Mouse (Mus musculus) ES-Bruce4 (cell line): ENCODE results near the gene Lgr5. TPM values are rescaled to one million over a fixed set of nuclear protein-coding genes. Genes with fewer than 3 reads are reported as not detected.

Source experiments
- H3K27ac ChIP-seq: 2 replicates; pipeline ENCODE4 v1.5.1; 2012; ENCODE audit warnings: low read length, inconsistent platforms; ENCODE audit not compliant: insufficient read depth
- H3K27me3 ChIP-seq: 2 replicates; pipeline ENCODE4 v1.6.1; 2012; ENCODE audit warnings: mild to moderate bottlenecking, low read length, inconsistent platforms; ENCODE audit not compliant: control insufficient read depth, poor library complexity, insufficient read depth, severe bottlenecking
- H3K36me3 ChIP-seq: 2 replicates; pipeline ENCODE4 v1.6.1; 2012; ENCODE audit warnings: inconsistent platforms, mild to moderate bottlenecking, low read length, moderate library complexity; ENCODE audit not compliant: control insufficient read depth, poor library complexity, insufficient read depth, severe bottlenecking
- H3K4me1 ChIP-seq: one replicate; pipeline ENCODE4 v1.8.1; 2011; ENCODE audit warnings: low read length; ENCODE audit not compliant: control insufficient read depth, insufficient read depth
- H3K4me3 ChIP-seq: 2 replicates; pipeline ENCODE4 v1.5.1; 2011; ENCODE audit warnings: low read depth, mild to moderate bottlenecking, low read length
- H3K9ac ChIP-seq: 2 replicates; pipeline ENCODE4 v1.6.1; 2012; ENCODE audit warnings: low read depth, mild to moderate bottlenecking, inconsistent platforms; ENCODE audit not compliant: poor library complexity, severe bottlenecking
- H3K9me3 ChIP-seq: replicated peaks from 2 replicates; pipeline ENCODE4 v1.6.1; 2012; ENCODE audit warnings: mild to moderate bottlenecking, low read length, inconsistent platforms; ENCODE audit not compliant: control insufficient read depth, poor library complexity, insufficient read depth, severe bottlenecking
- CTCF ChIP-seq: IDR thresholded peaks from one replicate; pipeline ENCODE4 v1.8.1; 2011; ENCODE audit warnings: low read depth, low read length
- EP300 ChIP-seq: IDR thresholded peaks from 2 replicates; pipeline ENCODE4 v1.6.1; 2011; ENCODE audit warnings: low read depth, low read length; ENCODE audit not compliant: insufficient read depth
- POLR2A ChIP-seq: IDR thresholded peaks from one replicate; pipeline ENCODE4 v1.8.1; 2011; ENCODE audit warnings: low read length; ENCODE audit not compliant: insufficient read depth
- polyA plus RNA-seq: library from polyadenylated mRNA; stranded (reverse); fragments of >200 nt; gene quantifications from 2 replicates; pipeline ENCODE4 v1.2.4, GENCODE M21; 2011; ENCODE audit warnings: low read depth; ENCODE audit not compliant: missing spikeins, insufficient read depth, insufficient read length

Lgr5 gene
- polyA plus RNA-seq, 1 experiment: 0.27 TPM

- Histone ChIP-seq H3K27me3 (peaks cover 17% of the 10 kb centered on the region), H3K9ac (no peak overlapping the region), H3K4me3 (peak overlapping the region; percentile 62), H3K36me3 (no peaks in the 10 kb centered on the region), H3K4me1 (no peaks in the 10 kb centered on the region), H3K27ac (no peak overlapping the region), H3K9me3 (no peaks in the 10 kb centered on the region)
- no peak for TF ChIP-seq EP300
- TF ChIP-seq CTCF: no peak
- no peak for TF ChIP-seq POLR2A
These were observed 1.0 kb downstream of the Lgr5 start for GRCm38 (mm10) chr10:115586246-115587231.

- H3K27ac ChIP-seq: no peak overlapping the region
- TF ChIP-seq EP300 (no peak), POLR2A (no peak), CTCF (no peak)
- H3K4me1 ChIP-seq: no peaks in the 10 kb centered on the region
- H3K9ac ChIP-seq: no peak overlapping the region
- H3K4me3 ChIP-seq: no peak overlapping the region
- no peaks in the 10 kb centered on the region for H3K36me3 ChIP-seq
- peaks cover 17% of the 10 kb centered on the region for H3K27me3 ChIP-seq
- no peaks in the 10 kb centered on the region for H3K9me3 ChIP-seq
These were observed 1.9 kb downstream of the Lgr5 start for GRCm38 (mm10) chr10:115585491-115586245.

- Histone ChIP-seq H3K9ac (no peak overlapping the region), H3K36me3 (no peaks in the 10 kb centered on the region), H3K4me3 (no peak overlapping the region), H3K27ac (no peak overlapping the region), H3K4me1 (no peaks in the 10 kb centered on the region), H3K9me3 (no peaks in the 10 kb centered on the region), H3K27me3 (peaks cover 17% of the 10 kb centered on the region)
- TF ChIP-seq CTCF (no peak), POLR2A (no peak), EP300 (no peak)
These were observed 2.9 kb downstream of the Lgr5 start for GRCm38 (mm10) chr10:115584656-115585055.

- no peak overlapping the region for H3K4me3 ChIP-seq
- H3K36me3 ChIP-seq: no peaks in the 10 kb centered on the region
- no peaks in the 10 kb centered on the region for H3K4me1 ChIP-seq
- H3K9me3 ChIP-seq: no peaks in the 10 kb centered on the region
- no peak for TF ChIP-seq EP300
- no peak for TF ChIP-seq POLR2A
- no peak for TF ChIP-seq CTCF
- H3K27ac ChIP-seq: no peak overlapping the region
- H3K27me3 ChIP-seq: peaks cover 10% of the 10 kb centered on the region
- H3K9ac ChIP-seq: no peak overlapping the region
These were observed 4.5 kb downstream of the Lgr5 start for GRCm38 (mm10) chr10:115583071-115583470.

DNA sequence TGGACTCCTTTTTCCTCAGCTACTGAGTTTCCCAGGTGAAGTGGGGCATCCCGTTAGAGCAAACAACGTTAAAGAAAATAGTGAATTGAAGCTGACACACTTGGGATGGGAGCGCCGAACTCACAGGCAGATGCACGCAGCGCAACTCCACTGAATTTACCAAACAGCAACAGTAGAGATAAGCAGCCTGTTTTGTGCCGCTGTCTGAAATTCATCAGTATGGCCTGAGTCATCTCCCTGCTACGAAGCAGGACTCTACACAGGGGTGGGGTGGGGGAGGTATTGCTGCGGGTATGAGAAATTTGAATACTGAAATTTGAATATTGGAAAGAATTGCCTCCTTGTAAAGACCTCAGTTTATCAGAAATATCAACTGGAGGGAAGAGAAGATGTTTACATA lies 5.6 kb downstream of the Lgr5 start:
- TF ChIP-seq POLR2A: no peak
- TF ChIP-seq CTCF: no peak
- TF ChIP-seq EP300: no peak
- Histone ChIP-seq H3K36me3 (no peaks in the 10 kb centered on the region), H3K9me3 (no peaks in the 10 kb centered on the region), H3K9ac (no peak overlapping the region), H3K4me3 (no peak overlapping the region), H3K4me1 (no peaks in the 10 kb centered on the region), H3K27me3 (peaks cover 9% of the 10 kb centered on the region), H3K27ac (no peak overlapping the region)
